Mouse (Mus musculus) liver, adult 2 months (tissue): ENCODE data around the gene Uhrf1bp1l. TPM values are rescaled to one million over a fixed set of nuclear protein-coding genes. Genes with fewer than 3 reads are reported as not detected.

Experiments used
- DNase-seq: peaks from one replicate; pipeline ENCODE4 v3.0.0-alpha.2; 2011; ENCODE audit warnings: low read depth, low spot score; ENCODE audit errors: extremely low read depth
- H3K27ac ChIP-seq: fragments of 200-500 bp; replicated peaks from 2 replicates; pipeline ENCODE4 v1.5.1; 2012; ENCODE audit warnings: low read depth, mild to moderate bottlenecking, control low read depth, inconsistent platforms, low read length; ENCODE audit not compliant: insufficient read depth
- H3K27me3 ChIP-seq: fragments of 200-500 bp; 2 replicates; pipeline ENCODE4 v1.6.1; 2012; ENCODE audit warnings: mild to moderate bottlenecking, moderate library complexity, low read length, inconsistent platforms; ENCODE audit not compliant: control insufficient read depth, insufficient read depth
- H3K36me3 ChIP-seq: fragments of 200-500 bp; 2 replicates; pipeline ENCODE4 v1.6.1; 2012; ENCODE audit warnings: low read length, inconsistent platforms; ENCODE audit not compliant: control insufficient read depth, insufficient read depth
- H3K4me1 ChIP-seq: fragments of 200-500 bp; 2 replicates; pipeline ENCODE4 v1.6.1; 2011; ENCODE audit warnings: low read length; ENCODE audit not compliant: control insufficient read depth, insufficient read depth
- H3K4me3 ChIP-seq: fragments of 200-500 bp; 2 replicates; pipeline ENCODE4 v1.5.1; 2011; ENCODE audit warnings: low read depth, mild to moderate bottlenecking, control low read depth, low read length, moderate library complexity; ENCODE audit not compliant: insufficient read depth
- H3K79me2 ChIP-seq: fragments of 200-500 bp; 2 replicates; pipeline ENCODE4 v1.6.1; 2012; ENCODE audit warnings: inconsistent platforms, mild to moderate bottlenecking, low read length, moderate library complexity; ENCODE audit not compliant: control insufficient read depth, insufficient read depth
- H3K9ac ChIP-seq: fragments of 200-500 bp; 2 replicates; pipeline ENCODE4 v1.6.1; 2012; ENCODE audit warnings: low read depth, mild to moderate bottlenecking, control low read depth, inconsistent platforms, low read length
- CTCF ChIP-seq: fragments of 200-500 bp; IDR thresholded peaks from 2 replicates; pipeline ENCODE4 v1.5.1; 2011; ENCODE audit warnings: low read depth, low read length, control low read depth
- POLR2A ChIP-seq: fragments of 200-500 bp; IDR thresholded peaks from 2 replicates; pipeline ENCODE4 v1.6.1; 2011; ENCODE audit warnings: low read length, control low read depth; ENCODE audit not compliant: insufficient read depth; ENCODE audit errors: extremely low read depth
- WGBS: fragments of 180-500 bp; shearing (Covaris S2); methylation state at CpG from one replicate; pipeline ENCODE4 v1.1.7; 2018; 5-methylcytosine and 5-hydroxymethylcytosine counted together
- polyA plus RNA-seq: library from polyadenylated mRNA; depleted of rRNA; stranded (reverse); fragments of >200 nt; gene quantifications from 2 replicates; pipeline ENCODE4 v1.2.3, GENCODE M21; 2012; rRNA removed
- total RNA-seq: library from RNA; depleted of rRNA; stranded (reverse); fragments of >200 nt; gene quantifications from 2 replicates; pipeline ENCODE4 v1.2.3, GENCODE M21; 2014; rRNA removed

Gene Uhrf1bp1l
- total and polyA plus RNA-seq, 2 experiments, result 16.0 to 38.6 TPM

- Histone ChIP-seq H3K4me3 (no peak overlapping the region), H3K27ac (no peak overlapping the region), H3K36me3 (no peaks in the 10 kb centered on the region), H3K9ac (no peak overlapping the region), H3K4me1 (no peaks in the 10 kb centered on the region), H3K27me3 (no peaks in the 10 kb centered on the region), H3K79me2 (no peaks in the 10 kb centered on the region)
- no peak for TF ChIP-seq POLR2A
- no peak for TF ChIP-seq CTCF
- WGBS, result 92% methylated on average over 7 of the region's 7 CpGs
- DNase-seq, result peak; percentile 15
Measured at GRCm38 (mm10) chr10:89856286-89856685, 111.5 kb downstream of the Uhrf1bp1l start.

- 88% methylated on average over 4 of the region's 4 CpGs for WGBS
- no peaks in the 10 kb centered on the region for H3K36me3 ChIP-seq
- no peak for DNase-seq
Measured at GRCm38 (mm10) chr10:89868211-89868610, 123.4 kb downstream of the Uhrf1bp1l start.

GRCm38 (mm10) chr10:89868836-89869235, 124.0 kb downstream of the Uhrf1bp1l start:
- peaks cover 6% of the 10 kb centered on the region; the same call in 1 of the 2 replicates for H3K27me3 ChIP-seq
- 81% methylated on average over 3 of the region's 3 CpGs for WGBS
- TF ChIP-seq CTCF (no peak), POLR2A (no peak)
- no peak overlapping the region for H3K4me3 ChIP-seq
- no peaks in the 10 kb centered on the region for H3K36me3 ChIP-seq
- H3K4me1 ChIP-seq, result no peaks in the 10 kb centered on the region
- no peaks in the 10 kb centered on the region for H3K79me2 ChIP-seq
- no peak overlapping the region for H3K27ac ChIP-seq
- DNase-seq, result no peak
- no peak overlapping the region for H3K9ac ChIP-seq

More at GRCm38 (mm10) chr10:89868211-89868610, 123.4 kb downstream of the Uhrf1bp1l start:
- Histone ChIP-seq H3K9ac (no peak overlapping the region), H3K4me1 (no peaks in the 10 kb centered on the region), H3K4me3 (no peak overlapping the region), H3K27ac (no peak overlapping the region), H3K27me3 (peaks cover 3% of the 10 kb centered on the region; the same call in 1 of the 2 replicates), H3K79me2 (no peaks in the 10 kb centered on the region)
- no peak for TF ChIP-seq POLR2A
- TF ChIP-seq CTCF, result no peak

Other genes starting within 250 kb of the Uhrf1bp1l start
- gene Nr1h4, start 211.4 kb upstream of the Uhrf1bp1l start, total RNA-seq, result 131 and 168 TPM in 2 replicates
- 52.2 and 58.4 TPM in 2 replicates for gene Nr1h4, start 211.4 kb upstream of the Uhrf1bp1l start, polyA plus RNA-seq
- gene Slc17a8, start 123.7 kb upstream of the Uhrf1bp1l start, total RNA-seq, result 2.9 and 3.3 TPM in 2 replicates
- 1.1 TPM in 2 replicates for gene Slc17a8, start 123.7 kb upstream of the Uhrf1bp1l start, polyA plus RNA-seq
- 18.4 and 20.1 TPM in 2 replicates for gene Scyl2, start 58.7 kb upstream of the Uhrf1bp1l start, total RNA-seq
- 10.8 and 11.3 TPM in 2 replicates for gene Scyl2, start 58.7 kb upstream of the Uhrf1bp1l start, polyA plus RNA-seq
- gene Actr6, start 12.7 kb upstream of the Uhrf1bp1l start, total RNA-seq, result 14.2 and 19.6 TPM in 2 replicates
- 1.4 and 1.8 TPM in 2 replicates for gene Actr6, start 12.7 kb upstream of the Uhrf1bp1l start, polyA plus RNA-seq
- under 0.01 TPM in 1 of 2 replicates, not detected in the other for gene Anks1b, start 128.5 kb downstream of the Uhrf1bp1l start, total RNA-seq
- gene Anks1b, start 128.5 kb downstream of the Uhrf1bp1l start, polyA plus RNA-seq, result not detected in 2 replicates